Mouse (Mus musculus): ENCODE results near the gene Mrps18a.

- TF ChIP-seq CTCF (IDR thresholded peaks at IDR 0.05; ENCODE audit: low read depth, low read length) (no peak), TAL1 (conservative IDR thresholded peaks at IDR 0.05; ENCODE audit: low read depth, low read length) (no peak), GATA1 (IDR thresholded peaks at IDR 0.05; ENCODE audit: borderline replicate concordance, low read length) (no peak), POLR2AphosphoS5 (IDR thresholded peaks at IDR 0.05; ENCODE audit: insufficient replicate concordance, low read depth, low read length) (no peak)
These were observed 30.4 kb upstream of the Mrps18a start for GRCm38 (mm10) chr17:46080388-46080787.

Measured in G1E (cell line).